Mouse (Mus musculus) testis, adult 2 months (tissue): ENCODE results near the gene Man1c1. TPM values are rescaled to one million over a fixed set of nuclear protein-coding genes. Genes with fewer than 3 reads are reported as not detected.

Experiments
- H3K27ac ChIP-seq: fragments of 200-500 bp; 2 replicates; pipeline ENCODE4 v1.5.1; 2012; ENCODE audit warnings: low read depth, low read length; ENCODE audit not compliant: control insufficient read depth, insufficient read depth
- H3K27me3 ChIP-seq: fragments of 200-500 bp; 2 replicates; pipeline ENCODE4 v1.6.1; 2012; ENCODE audit warnings: mild to moderate bottlenecking, low read length, moderate library complexity; ENCODE audit not compliant: control insufficient read depth, insufficient read depth
- H3K36me3 ChIP-seq: fragments of 200-500 bp; 2 replicates; pipeline ENCODE4 v1.6.1; 2012; ENCODE audit warnings: mild to moderate bottlenecking, low read length; ENCODE audit not compliant: control insufficient read depth, insufficient read depth
- H3K4me1 ChIP-seq: fragments of 200-500 bp; 2 replicates; pipeline ENCODE4 v1.6.1; 2012; ENCODE audit warnings: low read length; ENCODE audit not compliant: control insufficient read depth, insufficient read depth
- H3K4me3 ChIP-seq: fragments of 200-500 bp; 2 replicates; pipeline ENCODE4 v1.5.1; 2012; ENCODE audit warnings: low read depth, mild to moderate bottlenecking, low read length, moderate library complexity, mixed read lengths; ENCODE audit not compliant: control insufficient read depth
- CTCF ChIP-seq: fragments of 200-500 bp; IDR thresholded peaks from 2 replicates; pipeline ENCODE4 v1.5.1; 2012; ENCODE audit warnings: low read depth, mild to moderate bottlenecking, inconsistent platforms, low read length, moderate library complexity; ENCODE audit not compliant: control insufficient read depth, insufficient read depth, insufficient replicate concordance
- POLR2A ChIP-seq: fragments of 200-500 bp; IDR thresholded peaks from 2 replicates; pipeline ENCODE4 v1.6.1; 2012; ENCODE audit warnings: low read depth, mild to moderate bottlenecking, inconsistent platforms, low read length, moderate library complexity; ENCODE audit not compliant: control insufficient read depth
- polyA plus RNA-seq: library from polyadenylated mRNA; depleted of rRNA; stranded (reverse); fragments of >200 nt; gene quantifications from 2 replicates; pipeline ENCODE4 v1.2.3, GENCODE M21; 2012

The Man1c1 gene
- polyA plus RNA-seq, 1 experiment, result 0.95 TPM

DNA sequence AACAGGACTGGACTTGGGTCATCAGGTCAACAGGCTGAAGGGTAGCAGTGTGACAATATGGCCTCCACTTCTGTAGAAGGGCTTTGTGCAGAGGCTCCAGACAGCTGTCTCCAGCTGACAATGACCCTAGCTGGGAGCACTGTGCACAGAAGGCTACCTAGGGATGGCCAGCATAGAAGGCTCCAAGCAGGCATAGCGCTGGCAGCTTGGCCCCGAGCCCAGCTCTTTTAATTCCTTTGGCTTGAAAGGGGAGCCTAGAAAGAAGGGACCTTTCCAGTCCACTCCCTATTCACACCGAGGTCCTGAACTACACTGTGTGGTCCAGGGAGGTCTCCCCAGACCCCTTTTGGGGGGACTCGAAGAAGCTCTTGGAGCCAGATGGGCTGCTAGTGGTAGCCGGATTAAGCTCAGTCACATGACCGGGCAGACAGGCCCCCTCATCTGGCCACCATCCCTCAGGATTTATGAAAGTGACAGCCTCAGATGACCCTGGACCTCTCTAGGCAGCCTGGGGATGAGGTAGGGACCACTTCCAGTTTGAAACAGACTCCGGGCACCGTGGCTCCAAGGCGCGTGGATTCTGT, 165.0 kb downstream of the Man1c1 start:
- TF ChIP-seq POLR2A (no peak), CTCF (no peak)
- Histone ChIP-seq H3K4me1 (peaks cover 6% of the 10 kb centered on the region), H3K27me3 (no peaks in the 10 kb centered on the region), H3K36me3 (no peaks in the 10 kb centered on the region), H3K4me3 (no peak overlapping the region), H3K27ac (no peak overlapping the region)

DNA sequence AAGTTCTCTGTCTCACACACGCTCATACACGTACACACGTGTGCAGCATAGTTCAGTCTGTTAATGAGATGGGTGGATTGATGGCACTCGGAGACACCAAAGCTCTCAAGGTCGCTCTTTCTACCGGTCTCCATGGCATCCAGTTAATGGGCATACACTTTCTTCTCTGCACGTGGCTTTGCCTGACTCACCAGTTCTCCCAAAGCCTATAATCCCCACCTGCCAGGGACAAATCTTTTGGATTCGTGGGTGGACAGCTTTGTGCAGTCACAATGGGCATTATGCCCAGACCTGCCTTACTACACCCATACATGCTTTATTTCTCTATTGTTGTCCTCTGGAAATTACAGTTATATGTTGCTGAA, 168.3 kb downstream of the Man1c1 start:
- Histone ChIP-seq H3K27ac (peak overlapping the region; percentile 83), H3K27me3 (no peaks in the 10 kb centered on the region), H3K36me3 (peaks cover 7% of the 10 kb centered on the region), H3K4me1 (peaks cover 11% of the 10 kb centered on the region), H3K4me3 (peak overlapping the region; percentile 96)
- no peak for TF ChIP-seq POLR2A
- no peak for TF ChIP-seq CTCF

DNA sequence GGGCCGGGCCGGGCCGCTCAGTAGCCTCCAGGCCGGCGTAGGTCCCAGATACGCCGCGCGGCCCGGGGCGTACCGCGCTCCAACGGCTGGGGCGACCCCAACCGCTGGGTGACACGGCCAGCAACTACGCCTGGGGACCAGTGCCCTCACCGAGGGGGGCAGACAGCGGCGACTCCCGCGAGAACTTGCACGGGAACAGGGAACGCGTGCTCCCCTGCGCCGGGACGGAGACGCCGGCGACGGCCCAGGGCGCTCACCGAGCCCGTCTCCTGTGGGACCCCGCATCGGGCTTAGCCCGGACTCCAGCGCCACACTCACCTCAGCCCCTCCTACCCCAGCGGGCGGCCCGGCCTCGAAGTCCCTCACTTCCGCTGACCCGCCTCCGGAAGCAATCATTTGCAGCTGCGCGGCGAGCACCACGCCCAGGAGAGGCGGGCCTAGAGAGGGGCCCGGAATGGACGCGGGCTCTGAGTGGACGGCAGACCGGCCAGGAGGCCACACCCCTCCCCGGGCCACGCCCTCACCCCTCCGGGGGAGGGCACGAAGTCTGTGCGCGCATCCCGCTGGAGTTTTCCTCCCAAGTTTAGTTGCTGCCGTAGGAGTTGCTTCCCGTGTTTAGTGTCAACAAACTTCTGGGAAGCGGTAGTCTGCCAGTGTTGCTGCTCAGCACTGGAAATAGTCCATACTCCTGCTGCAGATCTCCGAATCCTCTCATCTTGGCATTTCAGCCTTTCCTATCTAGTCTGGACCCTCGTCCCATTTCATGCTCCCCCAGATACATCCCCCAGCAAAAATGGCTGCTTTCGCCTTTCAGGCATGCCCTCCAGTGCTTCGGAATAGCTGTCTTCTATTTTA, 168.9 kb downstream of the Man1c1 start, which contains the start of gene Mtfr1l:
Mtfr1l (minus strand) TSS at position 456 of the 855 bp plus-strand sequence.
- TF ChIP-seq CTCF, result 0 out of 2 replicates have a peak, but pooled peaks have one; percentile 1
- TF ChIP-seq POLR2A, result peak; percentile 85
- Histone ChIP-seq H3K4me3 (peak within 1 kb of the TSS; percentile 96), H3K27me3 (no peaks in the 10 kb centered on the region), H3K4me1 (peaks cover 11% of the 10 kb centered on the region), H3K27ac (peak within 1 kb of the TSS; percentile 97), H3K36me3 (peaks cover 7% of the 10 kb centered on the region)

DNA sequence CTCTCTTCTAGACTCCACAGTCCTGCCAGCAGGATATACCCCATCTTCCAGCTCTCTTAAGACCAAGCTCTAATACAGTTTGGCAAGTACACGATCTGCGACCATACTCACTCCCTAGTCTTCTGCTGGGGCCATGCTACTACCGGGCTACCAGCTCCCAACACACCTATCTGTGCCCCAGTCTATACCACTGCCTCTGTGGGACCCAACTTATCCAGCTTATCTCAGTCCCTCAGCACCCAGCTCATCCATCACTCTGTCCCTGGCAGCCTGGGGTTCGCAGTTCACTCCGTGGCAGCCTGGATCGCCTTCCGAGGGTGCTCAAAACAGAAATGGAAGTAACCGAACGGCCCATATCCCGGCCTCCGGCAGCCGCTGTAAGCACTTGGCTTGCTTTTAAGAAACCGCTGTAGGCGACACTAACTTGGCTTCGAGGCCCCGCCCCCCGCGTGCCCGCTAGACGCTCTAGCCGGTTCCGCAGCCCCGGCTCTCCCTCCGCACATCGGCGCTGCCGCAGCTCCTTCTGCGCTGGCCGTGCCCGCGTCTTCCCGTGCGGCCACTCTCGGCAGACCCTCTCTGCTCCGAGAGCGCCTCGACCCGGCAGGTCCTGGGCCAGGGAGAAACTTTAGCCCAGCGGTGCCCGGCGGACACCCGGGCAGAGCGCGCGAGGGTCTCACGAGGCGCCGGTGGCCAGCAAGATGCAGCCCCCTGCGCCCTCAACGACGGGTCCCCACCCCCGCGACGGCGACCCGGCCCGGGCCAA, 169.8 kb downstream of the Man1c1 start:
- Histone ChIP-seq H3K4me3 (peak overlapping the region; percentile 96), H3K27ac (peak overlapping the region; percentile 97)

DNA sequence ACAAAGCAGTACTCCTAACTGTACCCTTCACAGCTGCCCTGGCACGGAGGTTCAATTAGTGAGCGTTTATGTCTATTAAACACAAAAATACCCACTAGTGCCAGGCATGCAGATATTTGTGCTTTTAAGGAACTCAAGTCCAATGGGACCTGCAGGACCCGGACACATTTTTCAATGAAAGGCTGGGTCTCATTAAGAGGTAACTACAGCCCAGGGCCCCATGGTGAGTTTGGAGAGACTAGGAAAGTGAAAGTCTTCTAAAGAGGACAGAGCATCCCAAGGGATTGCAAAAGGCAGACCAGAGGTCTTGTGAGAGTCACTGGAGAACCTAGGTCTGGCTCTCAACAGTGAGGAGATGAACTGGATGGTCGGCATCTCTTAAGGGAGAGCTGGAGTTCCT, 170.7 kb downstream of the Man1c1 start:
- Histone ChIP-seq H3K4me1 (peaks cover 11% of the 10 kb centered on the region), H3K4me3 (peak overlapping the region; percentile 96), H3K36me3 (peaks cover 9% of the 10 kb centered on the region), H3K27me3 (no peaks in the 10 kb centered on the region), H3K27ac (peak overlapping the region; percentile 97)
- TF ChIP-seq POLR2A (no peak), CTCF (no peak)

More for the DNA sequence above, 169.8 kb downstream of the Man1c1 start:
- peaks cover 11% of the 10 kb centered on the region for H3K4me1 ChIP-seq
- TF ChIP-seq CTCF (no peak), POLR2A (peak; percentile 52; the same call in 1 of the 2 replicates)
- H3K36me3 ChIP-seq, result peaks cover 7% of the 10 kb centered on the region
- no peaks in the 10 kb centered on the region for H3K27me3 ChIP-seq

DNA sequence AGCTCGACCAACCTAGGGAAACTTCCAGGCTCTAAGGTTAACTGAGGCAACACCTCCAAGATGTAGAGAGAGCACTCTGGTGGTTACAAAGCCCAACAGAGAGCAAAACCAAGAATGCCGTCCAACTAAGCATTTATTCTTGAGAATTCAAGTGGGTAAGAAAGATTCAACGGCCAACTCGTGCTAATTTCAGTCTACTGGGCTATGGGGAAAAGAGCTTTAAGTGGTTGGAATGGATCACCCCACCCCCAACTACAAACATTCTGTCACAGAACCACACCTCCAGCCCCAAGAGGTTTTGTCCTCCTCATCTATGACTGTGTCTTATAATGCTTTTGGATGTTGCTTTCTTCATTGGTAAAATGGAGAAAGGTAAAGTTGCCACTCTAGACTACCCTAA, 171.2 kb downstream of the Man1c1 start:
- peak overlapping the region; percentile 45; the same call in 1 of the 2 replicates for H3K27ac ChIP-seq

DNA sequence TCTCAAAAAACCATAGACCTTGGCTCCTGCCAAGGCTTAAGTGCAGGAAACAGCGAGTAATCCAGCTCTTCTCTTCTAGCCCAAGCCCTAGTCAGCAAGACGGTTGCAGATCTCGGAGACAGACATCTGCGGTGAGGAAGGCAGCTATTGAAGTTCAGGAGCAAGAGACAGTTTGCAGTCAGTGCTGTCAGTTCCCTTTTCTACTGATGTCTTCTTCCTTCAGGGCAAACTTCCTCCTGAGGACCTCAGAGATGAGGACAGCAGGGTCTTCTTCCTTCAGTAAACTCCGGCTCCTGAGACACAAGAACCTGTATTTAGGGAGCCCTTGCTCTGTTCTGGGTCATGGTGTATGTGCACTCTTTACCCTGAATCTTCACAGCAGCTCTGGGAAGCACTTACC, 177.9 kb downstream of the Man1c1 start:
- H3K4me3 ChIP-seq, result no peak overlapping the region
- H3K27ac ChIP-seq, result no peak overlapping the region
- peaks cover 11% of the 10 kb centered on the region for H3K36me3 ChIP-seq
- H3K27me3 ChIP-seq, result no peaks in the 10 kb centered on the region
- no peak for TF ChIP-seq CTCF
- H3K4me1 ChIP-seq, result no peaks in the 10 kb centered on the region

More for the DNA sequence above, 171.2 kb downstream of the Man1c1 start:
- TF ChIP-seq CTCF, result no peak
- TF ChIP-seq POLR2A, result no peak
- Histone ChIP-seq H3K4me1 (peaks cover 11% of the 10 kb centered on the region), H3K27me3 (no peaks in the 10 kb centered on the region), H3K36me3 (peaks cover 10% of the 10 kb centered on the region), H3K4me3 (peak overlapping the region; percentile 47)

DNA sequence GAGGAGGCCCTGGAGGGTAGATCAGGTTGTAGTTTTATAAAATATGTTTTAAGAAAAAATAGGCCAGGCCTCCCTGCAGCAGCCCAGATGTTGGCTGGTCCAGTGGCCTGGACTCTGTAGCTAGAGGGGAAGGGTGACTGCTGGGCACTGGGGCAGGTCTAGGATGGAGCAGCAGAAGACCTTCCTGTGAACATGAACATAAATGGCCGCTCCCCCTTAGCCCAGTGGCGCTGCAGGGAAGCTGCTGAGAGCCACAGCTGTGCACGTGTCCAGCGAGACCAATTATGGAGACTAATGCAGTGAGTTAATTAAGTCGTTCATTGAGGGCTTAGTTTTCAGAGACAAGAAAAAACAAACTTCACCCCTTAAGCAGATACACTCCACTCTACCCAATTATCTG, 178.3 kb downstream of the Man1c1 start:
- Histone ChIP-seq H3K27me3 (no peaks in the 10 kb centered on the region), H3K27ac (no peak overlapping the region), H3K4me1 (no peaks in the 10 kb centered on the region), H3K36me3 (peaks cover 8% of the 10 kb centered on the region), H3K4me3 (no peak overlapping the region)
- TF ChIP-seq POLR2A (no peak), CTCF (no peak)
